Mouse (Mus musculus): ENCODE data around the gene Pop7.

DNA sequence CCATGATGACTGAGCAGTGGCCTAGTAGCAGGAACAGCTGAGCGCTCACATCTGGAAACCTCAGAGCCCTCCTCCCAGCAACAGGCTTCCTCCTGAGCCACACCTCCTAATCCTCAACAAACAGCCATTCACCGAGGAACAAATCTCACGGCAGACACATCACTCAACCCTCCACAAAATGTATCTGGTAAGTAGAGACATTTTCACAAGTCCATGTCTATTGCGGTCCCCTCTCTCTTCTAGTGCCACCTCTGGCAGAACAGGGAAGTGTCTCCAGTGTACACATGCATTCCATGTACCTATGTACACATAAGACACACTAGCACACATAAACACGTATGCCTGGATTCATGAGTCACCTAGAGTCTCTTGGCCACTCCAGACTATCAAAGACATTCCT lies 48.8 kb upstream of the Pop7 start:
- no peak for TF ChIP-seq E2F4 (IDR thresholded peaks at IDR 0.05; ENCODE audit: insufficient read depth)
- TF ChIP-seq POLR2A (IDR thresholded peaks at IDR 0.05; ENCODE audit: insufficient read length, low read depth), result no peak
- TF ChIP-seq MYOG (IDR thresholded peaks at IDR 0.05; ENCODE audit: control insufficient read depth in 1 of 3, insufficient read depth in 1 of 3, insufficient read length in 2 of 3, low read depth in 2 of 3), result no peak
- no peak for TF ChIP-seq CEBPB (IDR thresholded peaks at IDR 0.05; ENCODE audit: insufficient read depth, poor library complexity, severe bottlenecking)
- no peak for TF ChIP-seq USF1 (IDR thresholded peaks at IDR 0.05; ENCODE audit: low read depth)
- TF ChIP-seq TCF12 (IDR thresholded peaks at IDR 0.05; ENCODE audit: insufficient read depth, poor library complexity, severe bottlenecking), result no peak
- TF ChIP-seq POLR2AphosphoS2 (IDR thresholded peaks at IDR 0.05; ENCODE audit: insufficient read length, low read depth), result no peak
